Mouse (Mus musculus) olfactory bulb, adult 2 months (tissue): ENCODE measurements around the gene Myt1. TPM values are rescaled to one million over a fixed set of nuclear protein-coding genes. Genes with fewer than 3 reads are reported as not detected.

Experiments
- H3K27ac ChIP-seq: fragments of 200-500 bp; 2 replicates; pipeline ENCODE4 v1.5.1; 2012; ENCODE audit warnings: low read depth, low read length; ENCODE audit not compliant: insufficient read depth
- H3K4me1 ChIP-seq: fragments of 200-500 bp; 2 replicates; pipeline ENCODE4 v1.6.1; 2012; ENCODE audit warnings: low read length; ENCODE audit not compliant: control insufficient read depth, insufficient read depth
- H3K4me3 ChIP-seq: fragments of 200-500 bp; 2 replicates; pipeline ENCODE4 v1.5.1; 2012; ENCODE audit warnings: mild to moderate bottlenecking, low read depth, low read length, moderate library complexity; ENCODE audit not compliant: insufficient read depth
- CTCF ChIP-seq: fragments of 200-500 bp; IDR thresholded peaks from 2 replicates; pipeline ENCODE4 v1.5.1; 2012; ENCODE audit warnings: low read depth, mild to moderate bottlenecking, low read length, moderate library complexity; ENCODE audit not compliant: insufficient read depth
- POLR2A ChIP-seq: fragments of 200-500 bp; IDR thresholded peaks from 2 replicates; pipeline ENCODE4 v1.6.1; 2012; ENCODE audit warnings: mild to moderate bottlenecking, low read depth, low read length, moderate library complexity; ENCODE audit not compliant: insufficient read depth
- WGBS: fragments of 180-500 bp; shearing (Covaris S2); methylation state at CpG from one replicate; pipeline ENCODE4 v1.1.7; 2018; 5-methylcytosine and 5-hydroxymethylcytosine counted together
- polyA plus RNA-seq: library from polyadenylated mRNA; stranded (reverse); fragments of >200 nt; gene quantifications from 2 replicates; pipeline ENCODE4 v1.2.4, GENCODE M21; 2012; ENCODE audit warnings: low replicate concordance; ENCODE audit not compliant: missing spikeins, insufficient read depth, insufficient read length

Gene Myt1
- polyA plus RNA-seq, 1 experiment, result not detected

GRCm38 (mm10) chr2:181832745-181833144 lies 69.6 kb downstream of the Myt1 start:
- H3K4me3 ChIP-seq, result no peak overlapping the region
- no peak overlapping the region for H3K27ac ChIP-seq
- peaks cover 3% of the 10 kb centered on the region for H3K4me1 ChIP-seq
- WGBS, result 53% methylated on average over 2 of the region's 2 CpGs
- TF ChIP-seq POLR2A (no peak), CTCF (no peak)

- H3K27ac ChIP-seq, result peak within 1 kb of the TSS; percentile 82
- no peak for TF ChIP-seq CTCF
- TF ChIP-seq POLR2A, result peak; percentile 85
- H3K4me1 ChIP-seq, result peaks cover 6% of the 10 kb centered on the region
- under 1% methylated on average over 35 of the region's 35 CpGs for WGBS
- H3K4me3 ChIP-seq, result peak within 1 kb of the TSS; percentile 59
Observed at GRCm38 (mm10) chr2:181837372-181838292, 74.5 kb downstream of the Myt1 start, which contains the start of gene Pcmtd2. Gene Pcmtd2, plus strand, starts transcription at chr2:181837854.

- Histone ChIP-seq H3K4me1 (peaks cover 7% of the 10 kb centered on the region), H3K27ac (no peak overlapping the region), H3K4me3 (peak overlapping the region; percentile 59)
- TF ChIP-seq POLR2A (no peak), CTCF (no peak)
- 0% methylated on average over 3 of the region's 3 CpGs for WGBS
Observed at GRCm38 (mm10) chr2:181838293-181838680, 75.2 kb downstream of the Myt1 start.

- Histone ChIP-seq H3K4me3 (no peak overlapping the region), H3K27ac (no peak overlapping the region), H3K4me1 (peaks cover 5% of the 10 kb centered on the region; the same call in 1 of the 2 replicates)
- WGBS, result 79% methylated on average over 5 of the region's 5 CpGs
- TF ChIP-seq CTCF, result no peak
- TF ChIP-seq POLR2A, result no peak
Observed at GRCm38 (mm10) chr2:181845709-181846394, 82.7 kb downstream of the Myt1 start.

GRCm38 (mm10) chr2:181863791-181864535 lies 100.8 kb downstream of the Myt1 start, which contains the start of gene Polr3k:
Gene Polr3k, plus strand, starts transcription at chr2:181864337.
- TF ChIP-seq POLR2A, result peak; percentile 79; the same call in 1 of the 2 replicates
- TF ChIP-seq CTCF, result no peak
- WGBS, result under 1% methylated on average over 35 of the region's 35 CpGs
- no peaks in the 10 kb centered on the region for H3K4me1 ChIP-seq

GRCm38 (mm10) chr2:181864536-181864860 lies 101.4 kb downstream of the Myt1 start:
- Histone ChIP-seq H3K4me3 (peak overlapping the region; percentile 62), H3K4me1 (no peaks in the 10 kb centered on the region), H3K27ac (peak overlapping the region; percentile 22; the same call in 1 of the 2 replicates)
- WGBS, result 0% methylated on average over 22 of the region's 22 CpGs
- TF ChIP-seq POLR2A, result no peak
- TF ChIP-seq CTCF, result no peak

More at GRCm38 (mm10) chr2:181863791-181864535, 100.8 kb downstream of the Myt1 start, which contains the start of gene Polr3k:
- peak within 1 kb of the TSS; percentile 58 for H3K27ac ChIP-seq
- H3K4me3 ChIP-seq, result peak within 1 kb of the TSS; percentile 62

- TF ChIP-seq POLR2A (no peak), CTCF (no peak)
- no peaks in the 10 kb centered on the region for H3K4me1 ChIP-seq
- no peak overlapping the region for H3K27ac ChIP-seq
- no peak overlapping the region for H3K4me3 ChIP-seq
- WGBS, result 47% methylated on average over 5 of the region's 5 CpGs
Observed at GRCm38 (mm10) chr2:181866931-181867330, 103.8 kb downstream of the Myt1 start.

- WGBS, result 88% methylated on average over 2 of the region's 2 CpGs
Observed at GRCm38 (mm10) chr2:181871039-181871438, 107.9 kb downstream of the Myt1 start.

More at GRCm38 (mm10) chr2:181871039-181871438, 107.9 kb downstream of the Myt1 start:
- TF ChIP-seq CTCF, result no peak
- no peak for TF ChIP-seq POLR2A
- H3K4me1 ChIP-seq, result no peaks in the 10 kb centered on the region
- no peak overlapping the region for H3K27ac ChIP-seq
- H3K4me3 ChIP-seq, result no peak overlapping the region

Other genes with a start within 250 kb of the Myt1 start
- 347 and 447 TPM in 2 replicates for gene Dnajc5, start 242.8 kb upstream of the Myt1 start, polyA plus RNA-seq
- gene Uckl1, start 178.4 kb upstream of the Myt1 start, polyA plus RNA-seq, result not detected in 2 replicates
- gene Prpf6, start 171.5 kb upstream of the Myt1 start, polyA plus RNA-seq, result not detected in 2 replicates
- gene Zfp512b, start 170.5 kb upstream of the Myt1 start, polyA plus RNA-seq, result not detected in 2 replicates
- not detected in 2 replicates for gene Samd10, start 164.1 kb upstream of the Myt1 start, polyA plus RNA-seq
- not detected in 2 replicates for gene Gm29797, start 106.3 kb upstream of the Myt1 start, polyA plus RNA-seq
- gene Sox18, start 91.7 kb upstream of the Myt1 start, polyA plus RNA-seq, result not detected in 2 replicates
- not detected in 2 replicates for gene Tcea2, start 83.0 kb upstream of the Myt1 start, polyA plus RNA-seq
- gene Rgs19, start 69.4 kb upstream of the Myt1 start, polyA plus RNA-seq, result not detected in 2 replicates
- not detected in 2 replicates for gene Lkaaear1, start 64.9 kb upstream of the Myt1 start, polyA plus RNA-seq
- not detected in 2 replicates for gene Oprl1, start 48.3 kb upstream of the Myt1 start, polyA plus RNA-seq
- gene Pcmtd2, start 74.5 kb downstream of the Myt1 start, polyA plus RNA-seq, result 289 TPM in 1 of 2 replicates, not detected in the other
- not detected in 2 replicates for gene Polr3k, start 101.0 kb downstream of the Myt1 start, polyA plus RNA-seq
- not detected in 2 replicates for gene Gm14496, start 227.8 kb downstream of the Myt1 start, polyA plus RNA-seq